Mouse (Mus musculus) retina, postnatal 7 days (tissue): ENCODE results near the gene Tas1r2.

Source experiments
- DNase-seq: peaks from one replicate; pipeline ENCODE4 v3.0.0-alpha.2; 2012; ENCODE audit warnings: low read depth, low spot score

Tas1r2 gene

GRCm38 (mm10) chr4:139638356-139638755 lies 15.0 kb upstream of the Tas1r2 start:
- DNase-seq: no peak

GRCm38 (mm10) chr4:139639801-139640200 lies 13.5 kb upstream of the Tas1r2 start:
- DNase-seq: no peak

GRCm38 (mm10) chr4:139640333-139640732 lies 13.0 kb upstream of the Tas1r2 start:
- no peak for DNase-seq

- DNase-seq: no peak
Observed at GRCm38 (mm10) chr4:139640775-139641174, 12.6 kb upstream of the Tas1r2 start.

GRCm38 (mm10) chr4:139641829-139642425 lies 11.4 kb upstream of the Tas1r2 start:
- no peak for DNase-seq

- DNase-seq: peak; percentile 72
Observed at GRCm38 (mm10) chr4:139643972-139644371, 9.4 kb upstream of the Tas1r2 start.

- no peak for DNase-seq
Observed at GRCm38 (mm10) chr4:139646916-139647315, 6.4 kb upstream of the Tas1r2 start.

GRCm38 (mm10) chr4:139650086-139650743 lies 3.1 kb upstream of the Tas1r2 start:
- no peak for DNase-seq

GRCm38 (mm10) chr4:139650907-139651306 lies 2.4 kb upstream of the Tas1r2 start:
- DNase-seq: no peak

GRCm38 (mm10) chr4:139661897-139662296 lies 8.6 kb downstream of the Tas1r2 start:
- no peak for DNase-seq

- no peak for DNase-seq
Observed at GRCm38 (mm10) chr4:139667632-139668031, 14.3 kb downstream of the Tas1r2 start.

GRCm38 (mm10) chr4:139669847-139670246 lies 16.5 kb downstream of the Tas1r2 start:
- peak; percentile 74 for DNase-seq

- no peak for DNase-seq
Observed at GRCm38 (mm10) chr4:139675696-139676095, 22.4 kb downstream of the Tas1r2 start.

- DNase-seq: no peak
Observed at GRCm38 (mm10) chr4:139683728-139684638, 30.6 kb downstream of the Tas1r2 start.

GRCm38 (mm10) chr4:139684639-139685017 lies 31.3 kb downstream of the Tas1r2 start:
- peak; percentile 72 for DNase-seq

GRCm38 (mm10) chr4:139688058-139688457 lies 34.7 kb downstream of the Tas1r2 start:
- no peak for DNase-seq

- DNase-seq: no peak
Observed at GRCm38 (mm10) chr4:139689627-139690269, 36.4 kb downstream of the Tas1r2 start.

- no peak for DNase-seq
Observed at GRCm38 (mm10) chr4:139693315-139693714, 40.0 kb downstream of the Tas1r2 start.

GRCm38 (mm10) chr4:139697755-139698154 lies 44.4 kb downstream of the Tas1r2 start:
- no peak for DNase-seq

- DNase-seq: no peak
Observed at GRCm38 (mm10) chr4:139698602-139699001, 45.3 kb downstream of the Tas1r2 start.

GRCm38 (mm10) chr4:139702914-139703313 lies 49.6 kb downstream of the Tas1r2 start:
- no peak for DNase-seq

GRCm38 (mm10) chr4:139703468-139703867 lies 50.1 kb downstream of the Tas1r2 start:
- no peak for DNase-seq
